Mouse (Mus musculus) lung, postnatal 0 days (tissue): ENCODE measurements around the gene Lurap1l. TPM values are rescaled to one million over a fixed set of nuclear protein-coding genes. Genes with fewer than 3 reads are reported as not detected.
A peak's percentile ranks its signal among the peaks of the same experiment; 100 is the strongest.

Experiments
- ATAC-seq: fragments of 200-750 bp; cut with Nextera tagmentation; 2 replicates; pipeline ENCODE4 v1.8.0; 2017; ENCODE audit warnings: moderate library complexity
- DNase-seq: peaks from one replicate; pipeline ENCODE4 v3.0.0-alpha.2; 2016; ENCODE audit warnings: low spot score
- H3K27ac ChIP-seq: fragments of 300-500 bp; sonication (generic); 2 replicates; pipeline ENCODE4 v1.5.1; 2014; ENCODE audit warnings: antibody characterized with exemption, mild to moderate bottlenecking, low read length, mixed read lengths
- H3K27me3 ChIP-seq: fragments of 300-500 bp; sonication (generic); replicated peaks from 2 replicates; pipeline ENCODE4 v1.6.1; 2014; ENCODE audit warnings: low read length, mixed read lengths; ENCODE audit not compliant: insufficient read depth
- H3K36me3 ChIP-seq: fragments of 300-500 bp; sonication (generic); 2 replicates; pipeline ENCODE4 v1.6.1; 2014; ENCODE audit warnings: low read length, mixed read lengths; ENCODE audit not compliant: insufficient read depth
- H3K4me1 ChIP-seq: fragments of 300-500 bp; sonication (generic); 2 replicates; pipeline ENCODE4 v1.6.1; 2014; ENCODE audit warnings: antibody characterized with exemption, low read depth, low read length, mixed read lengths; ENCODE audit not compliant: insufficient read depth
- H3K4me2 ChIP-seq: fragments of 300-500 bp; sonication (generic); replicated peaks from 2 replicates; pipeline ENCODE4 v1.6.1; 2014; ENCODE audit warnings: low read depth, mild to moderate bottlenecking, low read length, moderate library complexity, mixed read lengths
- H3K4me3 ChIP-seq: fragments of 300-500 bp; sonication (generic); 2 replicates; pipeline ENCODE4 v1.5.1; 2014; ENCODE audit warnings: low read depth, low read length
- H3K9ac ChIP-seq: fragments of 300-500 bp; sonication (generic); replicated peaks from 2 replicates; pipeline ENCODE4 v1.6.1; 2014; ENCODE audit warnings: low read depth, mild to moderate bottlenecking
- H3K9me3 ChIP-seq: fragments of 300-500 bp; sonication (generic); 2 replicates; pipeline ENCODE4 v1.6.1; 2016; ENCODE audit warnings: low read length, mixed read lengths
- CTCF ChIP-seq: IDR thresholded peaks from 2 replicates; pipeline ENCODE4 v1.5.1; 2016; ENCODE audit warnings: antibody characterized with exemption, mild to moderate bottlenecking
- EP300 ChIP-seq: IDR thresholded peaks from 2 replicates; pipeline ENCODE4 v1.6.1; 2016; ENCODE audit warnings: antibody characterized with exemption, mild to moderate bottlenecking, control low read depth
- WGBS: fragments of 180-500 bp; shearing (Covaris S2); extraction: QIAGEN DNeasy Blood & Tissue Kit; methylation state at CpG from one replicate; pipeline ENCODE4 v1.1.7; 2014; 5-methylcytosine and 5-hydroxymethylcytosine counted together
- polyA plus RNA-seq: library from polyadenylated mRNA; unstranded; fragments of >200 nt; fragmentation: Nextera tagmentation; extraction: Ambion mirVana; gene quantifications from 2 replicates; pipeline ENCODE4 v1.2.1, GENCODE M21; 2015

The Lurap1l gene
- polyA plus RNA-seq, 1 experiment from 2014 or later, result 48.0 TPM

GRCm38 (mm10) chr4:80921646-80922489 is 11.4 kb downstream of the Lurap1l start:
- H3K27me3 ChIP-seq, result no peaks in the 10 kb centered on the region
- no peak overlapping the region for H3K4me2 ChIP-seq
- WGBS, result 54% methylated on average over 4 of the region's 4 CpGs
- 0 out of 2 replicates have a peak, but pooled peaks have one; percentile 23 for ATAC-seq
- H3K9ac ChIP-seq, result no peak overlapping the region
- no peaks in the 10 kb centered on the region for H3K36me3 ChIP-seq
- H3K4me1 ChIP-seq, result peaks cover 7% of the 10 kb centered on the region; the same call in 1 of the 2 replicates
- no peaks in the 10 kb centered on the region for H3K9me3 ChIP-seq
- H3K27ac ChIP-seq, result no peak overlapping the region
- TF ChIP-seq EP300 (no peak), CTCF (no peak)
- no peak overlapping the region for H3K4me3 ChIP-seq
- peak; percentile 49 for DNase-seq

GRCm38 (mm10) chr4:80922654-80923053 is 12.2 kb downstream of the Lurap1l start:
- no peak overlapping the region for H3K4me3 ChIP-seq
- no peak overlapping the region for H3K9ac ChIP-seq
- no peaks in the 10 kb centered on the region for H3K9me3 ChIP-seq
- H3K4me1 ChIP-seq, result peaks cover 7% of the 10 kb centered on the region; the same call in 1 of the 2 replicates
- no peak overlapping the region for H3K27ac ChIP-seq
- DNase-seq, result no peak
- TF ChIP-seq EP300, result no peak
- TF ChIP-seq CTCF, result no peak
- no peaks in the 10 kb centered on the region for H3K27me3 ChIP-seq
- H3K4me2 ChIP-seq, result no peak overlapping the region
- ATAC-seq, result no peak
- H3K36me3 ChIP-seq, result no peaks in the 10 kb centered on the region
- 82% methylated on average over 2 of the region's 2 CpGs for WGBS

GRCm38 (mm10) chr4:80924815-80925214 is 14.4 kb downstream of the Lurap1l start:
- no peaks in the 10 kb centered on the region for H3K36me3 ChIP-seq
- H3K9ac ChIP-seq, result no peak overlapping the region
- H3K4me2 ChIP-seq, result no peak overlapping the region
- H3K9me3 ChIP-seq, result no peaks in the 10 kb centered on the region
- no peak for ATAC-seq
- H3K27me3 ChIP-seq, result no peaks in the 10 kb centered on the region
- no peak overlapping the region for H3K4me3 ChIP-seq
- WGBS, result 62% methylated on average over 4 of the region's 4 CpGs
- peaks cover 7% of the 10 kb centered on the region; the same call in 1 of the 2 replicates for H3K4me1 ChIP-seq
- no peak overlapping the region for H3K27ac ChIP-seq
- no peak for TF ChIP-seq EP300
- TF ChIP-seq CTCF, result no peak
- no peak for DNase-seq

GRCm38 (mm10) chr4:80925752-80926519 is 15.5 kb downstream of the Lurap1l start:
- Histone ChIP-seq H3K9me3 (no peaks in the 10 kb centered on the region), H3K36me3 (no peaks in the 10 kb centered on the region), H3K27ac (no peak overlapping the region), H3K27me3 (no peaks in the 10 kb centered on the region), H3K4me1 (peaks cover 7% of the 10 kb centered on the region; the same call in 1 of the 2 replicates), H3K4me3 (no peak overlapping the region), H3K4me2 (no peak overlapping the region), H3K9ac (no peak overlapping the region)
- no peak for ATAC-seq
- 90% methylated on average over 6 of the region's 6 CpGs for WGBS
- DNase-seq, result no peak
- TF ChIP-seq CTCF (no peak), EP300 (no peak)

GRCm38 (mm10) chr4:80934749-80935148 is 24.3 kb downstream of the Lurap1l start:
- peaks cover 3% of the 10 kb centered on the region; the same call in 1 of the 2 replicates for H3K4me1 ChIP-seq
- no peak overlapping the region for H3K4me3 ChIP-seq
- WGBS, result 99% methylated on average over 3 of the region's 3 CpGs
- DNase-seq (no peak), ATAC-seq (no peak)
- H3K27me3 ChIP-seq, result no peaks in the 10 kb centered on the region
- no peak overlapping the region for H3K4me2 ChIP-seq
- no peak overlapping the region for H3K27ac ChIP-seq
- TF ChIP-seq EP300 (no peak), CTCF (no peak)
- H3K9ac ChIP-seq, result no peak overlapping the region
- no peaks in the 10 kb centered on the region for H3K9me3 ChIP-seq
- H3K36me3 ChIP-seq, result no peaks in the 10 kb centered on the region

GRCm38 (mm10) chr4:80939115-80939514 is 28.7 kb downstream of the Lurap1l start:
- no peaks in the 10 kb centered on the region for H3K36me3 ChIP-seq
- ATAC-seq (no peak), DNase-seq (no peak)
- no peaks in the 10 kb centered on the region for H3K9me3 ChIP-seq
- H3K4me2 ChIP-seq, result no peak overlapping the region
- H3K27ac ChIP-seq, result no peak overlapping the region
- no peak overlapping the region for H3K9ac ChIP-seq
- H3K27me3 ChIP-seq, result no peaks in the 10 kb centered on the region
- TF ChIP-seq CTCF (no peak), EP300 (no peak)
- H3K4me1 ChIP-seq, result peaks cover 3% of the 10 kb centered on the region; the same call in 1 of the 2 replicates
- no peak overlapping the region for H3K4me3 ChIP-seq
- 74% methylated on average over 2 of the region's 2 CpGs for WGBS
